Mouse (Mus musculus) mouse embryonic stem cell (cell line): ENCODE data around the gene Olfr1459.

Experiments
- in situ Hi-C, 2 experiments: fragments of 300-500 bp; cut with MboI; formaldehyde crosslinking; loops; 1 replicate in 1 of 2; 3 replicates in 1 of 2; pipeline ENCODE4 v1.14.3; 2019 to 2020; ENCODE audit warnings: low sequenced_read_pairs in 2 of 2, low pct_unique_long_range_greater_than_20kb in 1 of 2, mixed read lengths in 1 of 2; ENCODE audit not compliant: unreplicated experiment in 1 of 2

Gene Olfr1459

DNA sequence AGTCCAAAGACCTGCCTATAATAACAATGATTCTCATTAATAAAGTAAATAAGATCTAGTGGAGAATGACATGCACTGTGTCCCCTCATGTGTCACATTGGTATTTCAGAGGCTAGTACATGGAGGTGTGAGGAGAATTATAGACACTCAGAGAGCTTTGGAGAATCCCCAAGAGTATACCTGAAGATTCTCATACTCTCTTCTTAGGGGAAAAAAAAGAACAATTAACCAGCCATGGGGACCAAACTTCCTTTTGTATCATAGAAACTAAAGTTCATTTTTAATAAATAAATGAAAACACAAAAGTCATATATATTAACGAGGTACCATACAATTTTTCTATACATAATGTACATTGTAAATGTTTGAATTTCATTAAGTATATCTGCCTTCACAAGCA is at the start of gene Olfr1459:
Olfr1459 (minus strand) TSS at position 101 of the 400 bp plus-strand sequence.
- in situ Hi-C loops: no loop called here

DNA sequence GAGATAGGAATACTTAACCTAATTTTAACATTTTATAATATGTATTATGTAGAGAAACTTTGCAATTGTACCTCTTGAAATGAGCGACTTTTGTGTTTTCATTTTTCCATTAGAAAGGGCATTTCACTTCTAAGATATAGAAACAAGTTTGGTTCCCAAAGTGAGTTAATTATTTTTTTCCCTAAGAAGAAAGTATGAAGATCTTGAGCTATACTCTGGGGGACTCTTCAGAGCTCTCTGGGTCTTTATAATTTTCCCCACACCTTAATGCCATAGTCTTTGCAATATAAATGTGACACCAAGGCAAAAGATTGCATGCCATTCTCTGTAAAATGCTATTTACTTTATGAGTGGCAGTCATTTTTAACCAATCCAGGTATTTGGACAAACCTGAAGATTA is 36.1 kb upstream of the Olfr1459 start, which contains the start of gene Olfr1462:
Olfr1462 (plus strand) TSS at position 301 of the 400 bp plus-strand sequence.
- in situ Hi-C loops: no loop called here

DNA sequence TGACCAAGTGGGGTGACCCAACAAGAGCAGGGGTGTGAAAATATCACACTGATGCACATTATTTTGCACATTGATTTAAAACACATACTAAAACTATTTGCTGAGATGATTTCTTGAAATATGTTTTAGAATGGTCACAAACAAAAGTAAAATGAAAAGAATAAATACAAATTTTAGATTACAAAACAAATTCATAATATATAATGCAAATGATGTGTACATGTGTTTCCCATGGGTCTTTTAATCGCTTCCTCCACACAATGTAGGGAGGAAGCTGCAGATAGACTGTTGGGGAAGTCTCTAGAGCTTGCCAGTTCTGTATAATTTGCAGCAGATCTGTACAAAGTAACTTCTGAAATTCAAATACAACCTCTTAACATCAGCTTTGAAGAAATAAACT is 13.4 kb upstream of the Olfr1459 start, which contains the start of gene Olfr1461:
Olfr1461 (plus strand) TSS at position 301 of the 400 bp plus-strand sequence.
- in situ Hi-C loops: no loop called here

DNA sequence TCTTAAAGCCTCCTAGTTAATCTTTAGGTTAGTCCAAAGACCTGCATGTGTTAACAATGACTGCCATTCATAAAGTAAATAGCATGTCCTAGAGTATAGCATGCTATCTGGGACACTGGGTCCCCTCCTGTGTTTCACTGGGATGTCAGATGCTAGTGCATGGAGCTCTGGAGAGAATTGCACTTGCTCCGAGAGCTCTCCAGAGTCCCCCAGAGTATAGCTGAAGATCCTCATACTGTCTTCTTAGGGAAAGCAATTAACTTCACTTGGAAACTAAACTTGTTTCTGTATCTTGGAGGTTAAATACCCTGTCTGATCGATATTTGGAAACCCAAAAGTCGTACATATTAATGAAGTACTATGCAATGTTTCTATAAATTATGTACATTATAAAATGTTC is 42.7 kb downstream of the Olfr1459 start, which contains the start of gene Olfr1458:
Olfr1458 (minus strand) TSS at position 101 of the 400 bp plus-strand sequence.
- in situ Hi-C loops: no loop called here

DNA sequence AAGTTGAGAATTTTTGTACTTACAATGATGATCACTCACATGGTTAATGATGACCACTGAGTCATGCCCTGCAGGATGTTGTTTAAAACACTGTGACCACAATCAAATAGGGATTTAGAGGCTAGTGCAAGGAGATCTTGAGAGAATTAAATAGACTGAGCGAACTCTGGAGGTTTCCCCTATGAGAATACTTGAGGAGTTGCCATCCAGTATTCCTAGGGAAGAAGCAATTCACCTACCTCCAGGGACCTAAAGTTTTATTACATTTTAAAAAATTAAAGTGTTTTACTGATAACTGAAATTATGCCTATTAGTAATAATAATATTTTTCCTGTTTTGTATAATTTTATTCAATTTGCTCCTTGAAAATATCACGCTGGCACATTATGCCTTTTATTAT is 51.6 kb downstream of the Olfr1459 start, which contains the start of gene Olfr1457:
Olfr1457 (minus strand) TSS at position 101 of the 400 bp plus-strand sequence.
- in situ Hi-C loops: no loop called here

DNA sequence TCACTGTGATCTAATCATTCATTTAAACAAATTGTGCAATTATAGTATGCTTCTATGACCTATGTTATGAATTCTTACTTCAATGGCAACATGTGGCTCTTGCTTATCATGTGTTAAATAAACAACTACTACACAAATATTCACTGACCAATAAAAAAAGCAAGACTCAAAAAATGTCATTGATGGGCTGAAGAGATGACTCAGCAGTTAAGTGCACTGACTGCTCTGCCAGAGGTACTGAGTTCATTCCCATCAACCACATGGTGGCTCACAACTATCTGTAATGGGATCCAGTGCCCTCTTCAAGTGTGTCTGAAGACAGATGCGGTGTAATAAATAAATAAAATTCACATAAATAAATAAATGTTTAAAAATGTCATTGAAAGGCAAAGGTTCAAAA is 55.4 kb downstream of the Olfr1459 start:
- in situ Hi-C loops: no loop called here
